In the genomic region with DNA sequence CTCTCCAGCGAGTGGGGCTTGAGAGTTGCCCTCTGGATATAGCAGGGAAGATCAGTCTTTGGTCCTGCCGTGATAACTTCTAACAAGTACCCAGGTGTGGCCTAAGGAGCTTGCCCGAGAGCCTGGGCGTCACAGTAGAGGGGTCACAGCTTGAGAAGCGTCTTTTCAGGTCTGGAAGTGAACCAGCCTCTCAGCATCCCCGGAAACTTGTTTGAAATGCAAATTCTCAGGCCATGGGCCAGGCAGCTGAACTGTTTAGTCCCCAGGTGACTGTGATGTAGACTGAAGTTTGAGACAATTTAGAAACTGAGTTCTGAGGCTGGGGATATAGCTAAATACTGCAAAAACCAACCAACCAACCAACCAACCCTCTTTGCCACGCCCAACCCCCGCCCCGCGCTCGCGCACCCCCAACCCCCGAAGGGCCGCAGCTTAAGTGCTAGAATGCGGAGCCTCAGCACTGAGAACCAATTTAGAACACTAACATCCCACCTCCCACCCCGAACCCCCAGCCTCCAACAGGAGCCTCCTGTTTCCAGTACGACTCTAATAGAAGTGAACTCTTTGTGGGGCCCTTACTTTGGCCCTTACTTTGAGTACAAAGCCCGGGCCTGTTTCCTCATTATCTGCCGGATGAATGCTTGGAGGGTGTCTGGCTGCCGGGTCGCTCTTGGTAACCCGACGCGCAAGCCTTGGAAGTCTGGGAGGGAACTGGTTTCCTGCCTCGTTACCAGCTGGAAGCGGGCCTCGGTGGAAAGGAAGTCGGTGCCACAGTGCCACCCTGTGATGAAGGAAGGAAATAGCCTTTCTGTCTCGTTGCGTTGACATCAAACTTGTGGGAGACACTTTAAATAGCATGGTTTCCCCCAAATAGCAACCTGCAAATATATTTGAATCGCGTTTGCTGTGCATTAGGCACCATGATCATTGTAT, we compare ENCODE assay signal across 8 mouse cellular contexts.
DNase-seq lines count a peak whose midpoint lies in the region; ATAC-seq lines count a peak whose summit lies in the region.

No protein-coding gene starts in this region.

- H3K27me3 ChIP-seq in forebrain, embryonic 14.5 days (replicated peaks; ENCODE audit: control insufficient read depth, insufficient read depth, low read length), result no peaks in the 10 kb centered on the region
- no peaks in the 10 kb centered on the region for H3K27me3 ChIP-seq in liver, embryonic 15.5 days
- no peaks in the 10 kb centered on the region for H3K27me3 ChIP-seq in neural tube, embryonic 13.5 days

- peak; percentile 89 for ATAC-seq in forebrain, embryonic 14.5 days
- no peak for ATAC-seq in liver, embryonic 15.5 days (ENCODE audit: insufficient read depth)
- peak; percentile 93 for ATAC-seq in neural tube, embryonic 13.5 days (ENCODE audit: low read depth)

- DNase-seq in ES-CJ7 (ENCODE audit: low read depth, low spot score), result peak; percentile 93
- peak; percentile 47 for DNase-seq in c-Kit-positive CD71-positive TER-119-negative erythroid progenitor cells, embryonic 14.5 days (ENCODE audit: low read depth)
- peak; percentile 93 for DNase-seq in forebrain, embryonic 14.5 days (ENCODE audit: low spot score)
- peak; percentile 87 to 93 for DNase-seq in heart, postnatal 10 days
- DNase-seq in kidney, postnatal 4 days, result peak; percentile 87 to 90
- peak; percentile 68 for DNase-seq in testis, postnatal 14 days (ENCODE audit: low spot score)

- H3K36me3 ChIP-seq in forebrain, embryonic 14.5 days (ENCODE audit: control insufficient read depth, insufficient read depth, low read length), result no peaks in the 10 kb centered on the region
- H3K36me3 ChIP-seq in liver, embryonic 15.5 days (replicated peaks), result no peaks in the 10 kb centered on the region
- H3K36me3 ChIP-seq in neural tube, embryonic 13.5 days, result no peaks in the 10 kb centered on the region

- no peaks in the 10 kb centered on the region; the same call in 1 of the 2 replicates for H3K4me1 ChIP-seq in forebrain, embryonic 14.5 days (ENCODE audit: control insufficient read depth, insufficient read depth, low read length)
- peaks cover 5% of the 10 kb centered on the region for H3K4me1 ChIP-seq in liver, embryonic 15.5 days (replicated peaks)
- H3K4me1 ChIP-seq in neural tube, embryonic 13.5 days (replicated peaks), result no peaks in the 10 kb centered on the region; the same call in 1 of the 2 replicates

- peak overlapping the region; percentile 20 for H3K4me3 ChIP-seq in forebrain, embryonic 14.5 days (ENCODE audit: low read depth, low read length)
- H3K4me3 ChIP-seq in liver, embryonic 15.5 days (replicated peaks), result peak overlapping the region; percentile 35
- H3K4me3 ChIP-seq in neural tube, embryonic 13.5 days, result peak overlapping the region; percentile 33

- peak overlapping the region; percentile 47 for H3K9ac ChIP-seq in forebrain, embryonic 14.5 days (ENCODE audit: low read length)
- peak overlapping the region; percentile 15; the same call in 1 of the 2 replicates for H3K9ac ChIP-seq in liver, embryonic 15.5 days
- H3K9ac ChIP-seq in neural tube, embryonic 13.5 days, result peak overlapping the region; percentile 63

- intact Hi-C loops in heart, postnatal 10 days (cut with DNase I), result loop anchor here (1.0 to 5.0 kb wide), 5 partner anchors 68 to 568 kb away; partner anchors contain the start of genes Rab1a and Slc1a4

- WGBS in forebrain, embryonic 14.5 days, result 2% methylated on average over 32 of the region's 32 CpGs
- 15% methylated on average over 32 of the region's 32 CpGs for WGBS in liver, embryonic 15.5 days (ENCODE audit: insufficient replicate concordance)
- WGBS in neural tube, embryonic 13.5 days, result 4% methylated on average over 32 of the region's 32 CpGs

- H3K9me3 ChIP-seq in forebrain, embryonic 14.5 days (replicated peaks; ENCODE audit: control insufficient read depth, low read length), result no peaks in the 10 kb centered on the region
- no peaks in the 10 kb centered on the region for H3K9me3 ChIP-seq in liver, embryonic 15.5 days (replicated peaks)
- no peaks in the 10 kb centered on the region for H3K9me3 ChIP-seq in neural tube, embryonic 13.5 days

- peak overlapping the region; percentile 54 for H3K4me2 ChIP-seq in forebrain, embryonic 14.5 days (ENCODE audit: low read length)
- H3K4me2 ChIP-seq in liver, embryonic 15.5 days, result peak overlapping the region; percentile 66
- peak overlapping the region; percentile 62 for H3K4me2 ChIP-seq in neural tube, embryonic 13.5 days

- H3K27ac ChIP-seq in forebrain, embryonic 14.5 days (ENCODE audit: low read depth, low read length), result no peak overlapping the region
- no peak overlapping the region for H3K27ac ChIP-seq in liver, embryonic 15.5 days (replicated peaks)
- peak overlapping the region; percentile 42; the same call in 1 of the 2 replicates for H3K27ac ChIP-seq in neural tube, embryonic 13.5 days (replicated peaks)
